Mouse (Mus musculus): Measurements from ENCODE around the gene Pfas. TPM values are rescaled to one million over a fixed set of nuclear protein-coding genes. Genes with fewer than 3 reads are reported as not detected.
"Not testable (repeated sequence)": the region's sequence is repeated elsewhere in the genome, so short reads cannot be mapped to it uniquely, and the experiment has no call there.

Gene Pfas
- polyA plus RNA-seq, 1 experiment, result 11.8 TPM

GRCm38 (mm10) chr11:68947542-68947993 is 60.7 kb downstream of the Pfas start:
- no peak overlapping the region for H3K27ac ChIP-seq (ENCODE audit: control insufficient read depth, insufficient read depth, low read depth, low read length)
- TF ChIP-seq POLR2A (IDR thresholded peaks at IDR 0.05; ENCODE audit: control insufficient read depth, low read depth, low read length) (no peak), CTCF (IDR thresholded peaks at IDR 0.05; ENCODE audit: control insufficient read depth, insufficient read depth, insufficient replicate concordance, low read depth, low read length) (no peak)
- H3K4me3 ChIP-seq (ENCODE audit: control insufficient read depth, low read depth, low read length), result no peak overlapping the region
- H3K36me3 ChIP-seq (ENCODE audit: control insufficient read depth, insufficient read depth, low read length), result no peaks in the 10 kb centered on the region
- peaks cover 15% of the 10 kb centered on the region for H3K4me1 ChIP-seq (ENCODE audit: control insufficient read depth, insufficient read depth, low read length)
- no peaks in the 10 kb centered on the region for H3K27me3 ChIP-seq (ENCODE audit: control insufficient read depth, insufficient read depth, low read length)

- no peaks in the 10 kb centered on the region for H3K27me3 ChIP-seq (ENCODE audit: control insufficient read depth, insufficient read depth, low read length)
- no peaks in the 10 kb centered on the region for H3K36me3 ChIP-seq (ENCODE audit: control insufficient read depth, insufficient read depth, low read length)
- H3K4me3 ChIP-seq (ENCODE audit: control insufficient read depth, low read depth, low read length), result no peak overlapping the region
- no peak for TF ChIP-seq POLR2A (IDR thresholded peaks at IDR 0.05; ENCODE audit: control insufficient read depth, low read depth, low read length)
- no peak for TF ChIP-seq CTCF (IDR thresholded peaks at IDR 0.05; ENCODE audit: control insufficient read depth, insufficient read depth, insufficient replicate concordance, low read depth, low read length)
- no peak overlapping the region for H3K27ac ChIP-seq (ENCODE audit: control insufficient read depth, insufficient read depth, low read depth, low read length)
- H3K4me1 ChIP-seq (ENCODE audit: control insufficient read depth, insufficient read depth, low read length), result peaks cover 15% of the 10 kb centered on the region
These were observed 61.3 kb downstream of the Pfas start for GRCm38 (mm10) chr11:68946806-68947440.

- H3K4me1 ChIP-seq (ENCODE audit: control insufficient read depth, insufficient read depth, low read length), result peaks cover 15% of the 10 kb centered on the region
- no peaks in the 10 kb centered on the region for H3K36me3 ChIP-seq (ENCODE audit: control insufficient read depth, insufficient read depth, low read length)
- no peak overlapping the region for H3K4me3 ChIP-seq (ENCODE audit: control insufficient read depth, low read depth, low read length)
- no peak overlapping the region for H3K27ac ChIP-seq (ENCODE audit: control insufficient read depth, insufficient read depth, low read depth, low read length)
- no peak for TF ChIP-seq CTCF (IDR thresholded peaks at IDR 0.05; ENCODE audit: control insufficient read depth, insufficient read depth, insufficient replicate concordance, low read depth, low read length)
- TF ChIP-seq POLR2A (IDR thresholded peaks at IDR 0.05; ENCODE audit: control insufficient read depth, low read depth, low read length), result no peak
- no peaks in the 10 kb centered on the region for H3K27me3 ChIP-seq (ENCODE audit: control insufficient read depth, insufficient read depth, low read length)
These were observed 62.3 kb downstream of the Pfas start for GRCm38 (mm10) chr11:68946001-68946400.

- Histone ChIP-seq H3K27me3 (ENCODE audit: control insufficient read depth, insufficient read depth, low read length) (no peaks in the 10 kb centered on the region), H3K4me1 (ENCODE audit: control insufficient read depth, insufficient read depth, low read length) (peaks cover 16% of the 10 kb centered on the region), H3K4me3 (ENCODE audit: control insufficient read depth, low read depth, low read length) (no peak overlapping the region), H3K27ac (ENCODE audit: control insufficient read depth, insufficient read depth, low read depth, low read length) (no peak overlapping the region), H3K36me3 (ENCODE audit: control insufficient read depth, insufficient read depth, low read length) (no peaks in the 10 kb centered on the region)
- no peak for TF ChIP-seq POLR2A (IDR thresholded peaks at IDR 0.05; ENCODE audit: control insufficient read depth, low read depth, low read length)
- TF ChIP-seq CTCF (IDR thresholded peaks at IDR 0.05; ENCODE audit: control insufficient read depth, insufficient read depth, insufficient replicate concordance, low read depth, low read length), result no peak
These were observed 63.0 kb downstream of the Pfas start for GRCm38 (mm10) chr11:68945245-68945644.

- TF ChIP-seq CTCF (IDR thresholded peaks at IDR 0.05; ENCODE audit: control insufficient read depth, insufficient read depth, insufficient replicate concordance, low read depth, low read length) (no peak), POLR2A (IDR thresholded peaks at IDR 0.05; ENCODE audit: control insufficient read depth, low read depth, low read length) (no peak)
- H3K4me1 ChIP-seq (ENCODE audit: control insufficient read depth, insufficient read depth, low read length), result peaks cover 18% of the 10 kb centered on the region
These were observed 65.5 kb downstream of the Pfas start for GRCm38 (mm10) chr11:68942731-68943130.

GRCm38 (mm10) chr11:68940516-68940915 is 67.7 kb downstream of the Pfas start:
- Histone ChIP-seq H3K27me3 (ENCODE audit: control insufficient read depth, insufficient read depth, low read length) (no peaks in the 10 kb centered on the region), H3K4me3 (ENCODE audit: control insufficient read depth, low read depth, low read length) (no peak overlapping the region), H3K36me3 (ENCODE audit: control insufficient read depth, insufficient read depth, low read length) (no peaks in the 10 kb centered on the region), H3K27ac (ENCODE audit: control insufficient read depth, insufficient read depth, low read depth, low read length) (no peak overlapping the region), H3K4me1 (ENCODE audit: control insufficient read depth, insufficient read depth, low read length) (peaks cover 14% of the 10 kb centered on the region)
- TF ChIP-seq CTCF (IDR thresholded peaks at IDR 0.05; ENCODE audit: control insufficient read depth, insufficient read depth, insufficient replicate concordance, low read depth, low read length) (no peak), POLR2A (IDR thresholded peaks at IDR 0.05; ENCODE audit: control insufficient read depth, low read depth, low read length) (no peak)

More at GRCm38 (mm10) chr11:68942731-68943130, 65.5 kb downstream of the Pfas start:
- Histone ChIP-seq H3K36me3 (ENCODE audit: control insufficient read depth, insufficient read depth, low read length) (no peaks in the 10 kb centered on the region), H3K27me3 (ENCODE audit: control insufficient read depth, insufficient read depth, low read length) (no peaks in the 10 kb centered on the region), H3K27ac (ENCODE audit: control insufficient read depth, insufficient read depth, low read depth, low read length) (no peak overlapping the region), H3K4me3 (ENCODE audit: control insufficient read depth, low read depth, low read length) (peak overlapping the region; percentile 84)

GRCm38 (mm10) chr11:68939451-68940304 is 68.6 kb downstream of the Pfas start:
- Histone ChIP-seq H3K4me1 (ENCODE audit: control insufficient read depth, insufficient read depth, low read length) (peaks cover 14% of the 10 kb centered on the region), H3K27me3 (ENCODE audit: control insufficient read depth, insufficient read depth, low read length) (no peaks in the 10 kb centered on the region), H3K27ac (ENCODE audit: control insufficient read depth, insufficient read depth, low read depth, low read length) (0 out of 2 replicates have a peak overlapping the region, but pooled peaks have one; percentile 56), H3K4me3 (ENCODE audit: control insufficient read depth, low read depth, low read length) (peak overlapping the region; percentile 67), H3K36me3 (ENCODE audit: control insufficient read depth, insufficient read depth, low read length) (no peaks in the 10 kb centered on the region)
- TF ChIP-seq CTCF (IDR thresholded peaks at IDR 0.05; ENCODE audit: control insufficient read depth, insufficient read depth, insufficient replicate concordance, low read depth, low read length), result no peak
- TF ChIP-seq POLR2A (IDR thresholded peaks at IDR 0.05; ENCODE audit: control insufficient read depth, low read depth, low read length), result peak; percentile 54; the same call in 1 of the 2 replicates

- H3K27me3 ChIP-seq (ENCODE audit: control insufficient read depth, insufficient read depth, low read length); H3K36me3 ChIP-seq (ENCODE audit: control insufficient read depth, insufficient read depth, low read length); H3K4me3 ChIP-seq (ENCODE audit: control insufficient read depth, low read depth, low read length); H3K27ac ChIP-seq (ENCODE audit: control insufficient read depth, insufficient read depth, low read depth, low read length); H3K4me1 ChIP-seq (ENCODE audit: control insufficient read depth, insufficient read depth, low read length): not testable (repeated sequence)
These were observed 71.3 kb downstream of the Pfas start for GRCm38 (mm10) chr11:68936951-68937350.

Measured in testis, adult 2 months (tissue).